Mouse (Mus musculus): ENCODE measurements around the gene Zfp961. TPM values are rescaled to one million over a fixed set of nuclear protein-coding genes. Genes with fewer than 3 reads are reported as not detected.
"Not testable (repeated sequence)": the region's sequence is repeated elsewhere in the genome, so short reads cannot be mapped to it uniquely, and the experiment has no call there.

Zfp961 gene
- polyA plus RNA-seq (2012; rRNA removed) = 20.6 and 24.0 TPM in 2 replicates

GRCm38 (mm10) chr8:71950482-71951221 is at the start of gene Zfp961:
Zfp961 (plus strand) TSS chr8:71951038.
- peak; percentile 99 for DNase-seq
- H3K4me1 ChIP-seq (ENCODE audit: control insufficient read depth, insufficient read depth, low read length) = peaks cover 3% of the 10 kb centered on the region; the same call in 1 of the 2 replicates
- H3K4me3 ChIP-seq (replicated peaks; ENCODE audit: insufficient read depth, low read depth, low read length) = peak within 1 kb of the TSS; percentile 86
- TF ChIP-seq POLR2A (IDR thresholded peaks at IDR 0.05; ENCODE audit: borderline replicate concordance, insufficient read depth, low read length) (peak; percentile 90), CTCF (IDR thresholded peaks at IDR 0.05; ENCODE audit: borderline replicate concordance, insufficient read depth, low read depth, low read length) (no peak)
- WGBS = 4% methylated on average over 34 of the region's 34 CpGs
- peak within 1 kb of the TSS; percentile 64 for H3K27ac ChIP-seq (ENCODE audit: insufficient read depth, low read length)
- H3K27me3 ChIP-seq (ENCODE audit: control insufficient read depth, insufficient read depth, low read length) = no peaks in the 10 kb centered on the region

GRCm38 (mm10) chr8:71903084-71903483 is 47.8 kb upstream of the Zfp961 start:
- H3K27ac ChIP-seq (ENCODE audit: insufficient read depth, low read length); H3K27me3 ChIP-seq (ENCODE audit: control insufficient read depth, insufficient read depth, low read length); DNase-seq; H3K4me3 ChIP-seq (replicated peaks; ENCODE audit: insufficient read depth, low read depth, low read length); H3K4me1 ChIP-seq (ENCODE audit: control insufficient read depth, insufficient read depth, low read length): not testable (repeated sequence)
- WGBS = 56% methylated on average over 1 of the region's 1 CpGs

GRCm38 (mm10) chr8:71906809-71907208 is 44.0 kb upstream of the Zfp961 start:
- Histone ChIP-seq H3K4me1 (ENCODE audit: control insufficient read depth, insufficient read depth, low read length) (no peaks in the 10 kb centered on the region), H3K27me3 (ENCODE audit: control insufficient read depth, insufficient read depth, low read length) (no peaks in the 10 kb centered on the region), H3K27ac (ENCODE audit: insufficient read depth, low read length) (no peak overlapping the region), H3K4me3 (replicated peaks; ENCODE audit: insufficient read depth, low read depth, low read length) (no peak overlapping the region)
- no peak for DNase-seq
- 100% methylated on average over 1 of the region's 1 CpGs for WGBS
- TF ChIP-seq POLR2A (IDR thresholded peaks at IDR 0.05; ENCODE audit: borderline replicate concordance, insufficient read depth, low read length) (no peak), CTCF (IDR thresholded peaks at IDR 0.05; ENCODE audit: borderline replicate concordance, insufficient read depth, low read depth, low read length) (no peak)

- 92% methylated on average over 5 of the region's 5 CpGs for WGBS
- TF ChIP-seq CTCF (IDR thresholded peaks at IDR 0.05; ENCODE audit: borderline replicate concordance, insufficient read depth, low read depth, low read length) (no peak), POLR2A (IDR thresholded peaks at IDR 0.05; ENCODE audit: borderline replicate concordance, insufficient read depth, low read length) (no peak)
- no peak for DNase-seq
- Histone ChIP-seq H3K4me1 (ENCODE audit: control insufficient read depth, insufficient read depth, low read length) (no peaks in the 10 kb centered on the region), H3K27me3 (ENCODE audit: control insufficient read depth, insufficient read depth, low read length) (no peaks in the 10 kb centered on the region), H3K4me3 (replicated peaks; ENCODE audit: insufficient read depth, low read depth, low read length) (peak overlapping the region; percentile 71), H3K27ac (ENCODE audit: insufficient read depth, low read length) (peak overlapping the region; percentile 6; the same call in 1 of the 2 replicates)
Measured at GRCm38 (mm10) chr8:71907798-71908257, 43.0 kb upstream of the Zfp961 start.

- Histone ChIP-seq H3K4me3 (replicated peaks; ENCODE audit: insufficient read depth, low read depth, low read length) (peak within 1 kb of the TSS; percentile 71), H3K27me3 (ENCODE audit: control insufficient read depth, insufficient read depth, low read length) (no peaks in the 10 kb centered on the region), H3K4me1 (ENCODE audit: control insufficient read depth, insufficient read depth, low read length) (no peaks in the 10 kb centered on the region), H3K27ac (ENCODE audit: insufficient read depth, low read length) (peak within 1 kb of the TSS; percentile 68)
- DNase-seq = peak; percentile 93 to 94
- 2% methylated on average over 47 of the region's 47 CpGs for WGBS
- TF ChIP-seq CTCF (IDR thresholded peaks at IDR 0.05; ENCODE audit: borderline replicate concordance, insufficient read depth, low read depth, low read length) (peak; percentile 27; the same call in 1 of the 2 replicates), POLR2A (IDR thresholded peaks at IDR 0.05; ENCODE audit: borderline replicate concordance, insufficient read depth, low read length) (peak; percentile 58; the same call in 1 of the 2 replicates)
Measured at GRCm38 (mm10) chr8:71908309-71909261, 42.3 kb upstream of the Zfp961 start, which contains the start of the genes Zfp882 and Zfp617. Zfp882 (plus strand) TSS chr8:71908608. Zfp617 (plus strand) TSS chr8:71908635.

- H3K27me3 ChIP-seq (ENCODE audit: control insufficient read depth, insufficient read depth, low read length) = no peaks in the 10 kb centered on the region
- no peak overlapping the region for H3K4me3 ChIP-seq (replicated peaks; ENCODE audit: insufficient read depth, low read depth, low read length)
- no peak overlapping the region for H3K27ac ChIP-seq (ENCODE audit: insufficient read depth, low read length)
- no peak for TF ChIP-seq POLR2A (IDR thresholded peaks at IDR 0.05; ENCODE audit: borderline replicate concordance, insufficient read depth, low read length)
- TF ChIP-seq CTCF (IDR thresholded peaks at IDR 0.05; ENCODE audit: borderline replicate concordance, insufficient read depth, low read depth, low read length) = no peak
- no peaks in the 10 kb centered on the region for H3K4me1 ChIP-seq (ENCODE audit: control insufficient read depth, insufficient read depth, low read length)
- DNase-seq = no peak
- 81% methylated on average over 2 of the region's 2 CpGs for WGBS
Measured at GRCm38 (mm10) chr8:71912286-71912685, 38.6 kb upstream of the Zfp961 start.

GRCm38 (mm10) chr8:71922567-71923401 is 28.1 kb upstream of the Zfp961 start:
- WGBS = under 1% methylated on average over 57 of the region's 57 CpGs
- H3K4me3 ChIP-seq (replicated peaks; ENCODE audit: insufficient read depth, low read depth, low read length) = peak overlapping the region; percentile 65
- peaks cover 3% of the 10 kb centered on the region; the same call in 1 of the 2 replicates for H3K4me1 ChIP-seq (ENCODE audit: control insufficient read depth, insufficient read depth, low read length)
- TF ChIP-seq POLR2A (IDR thresholded peaks at IDR 0.05; ENCODE audit: borderline replicate concordance, insufficient read depth, low read length) (peak; percentile 80), CTCF (IDR thresholded peaks at IDR 0.05; ENCODE audit: borderline replicate concordance, insufficient read depth, low read depth, low read length) (no peak)
- DNase-seq = peak; percentile 95 to 98
- peak overlapping the region; percentile 92 for H3K27ac ChIP-seq (ENCODE audit: insufficient read depth, low read length)
- H3K27me3 ChIP-seq (ENCODE audit: control insufficient read depth, insufficient read depth, low read length) = no peaks in the 10 kb centered on the region

All from cerebellum, adult 2 months (tissue).